Mouse (Mus musculus) heart, postnatal 36 days (tissue): Measurements from ENCODE around the gene Adra1b. TPM values are rescaled to one million over a fixed set of nuclear protein-coding genes. Genes with fewer than 3 reads are reported as not detected.

ENCODE experiments used
- DNase-seq, 2 experiments: peaks; one replicate each; pipeline ENCODE4 v3.0.0; 2021 to 2022
- intact Hi-C: fragments of 180-260 bp; cut with DNase I; formaldehyde crosslinking; loops from one replicate; pipeline ENCODE4 v1.15.1; 2025
- total RNA-seq, 2 experiments: library from RNA; stranded (reverse); gene quantifications; 2 replicates each; pipeline ENCODE4 v1.2.3; 2021

The Adra1b gene
- total RNA-seq, 2 experiments from 2014 or later: 47.8 to 52.2 TPM

DNA sequence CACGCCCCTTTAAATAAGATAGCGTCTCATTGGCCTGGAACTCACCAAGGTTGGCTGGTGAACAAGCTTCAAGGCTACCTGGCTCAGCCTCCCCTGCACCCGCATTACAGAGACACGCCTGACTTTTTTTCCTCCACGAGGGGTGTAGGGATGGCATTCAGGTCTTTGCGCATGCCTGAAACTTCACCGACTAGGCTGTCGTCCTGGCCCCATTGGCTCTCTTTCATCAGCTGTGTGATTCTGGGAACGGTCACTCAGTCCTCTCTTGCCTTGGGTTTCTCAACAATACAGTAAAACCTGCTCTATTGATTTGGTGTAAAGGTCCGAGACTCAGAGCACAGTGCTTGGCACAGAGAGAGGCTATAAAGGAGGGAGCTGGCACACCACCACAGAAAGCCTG is 2.3 kb upstream of the Adra1b start:
- DNase-seq: no peak
- intact Hi-C loops: no loop called here

DNA sequence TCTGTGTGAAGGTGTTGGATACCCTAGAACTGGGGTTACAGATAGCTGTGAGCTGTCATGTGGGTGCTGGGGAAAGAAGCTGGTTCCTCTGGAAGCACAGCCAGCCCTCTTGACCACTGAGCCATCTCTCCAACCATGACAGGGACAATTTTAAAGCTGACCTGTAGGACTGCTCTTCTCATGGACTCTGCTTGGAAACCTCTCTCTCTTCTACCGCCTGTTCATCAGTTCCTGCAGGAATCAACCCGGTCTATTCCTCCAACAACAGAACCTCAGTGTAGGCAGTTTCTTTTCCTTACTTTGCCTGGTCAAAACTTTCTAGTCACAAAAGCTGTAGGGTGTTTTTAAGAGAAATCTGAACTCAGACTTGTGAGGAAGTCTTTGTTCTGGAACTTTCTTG is 1.3 kb downstream of the Adra1b start:
- intact Hi-C loops: no loop called here
- DNase-seq: no peak

DNA sequence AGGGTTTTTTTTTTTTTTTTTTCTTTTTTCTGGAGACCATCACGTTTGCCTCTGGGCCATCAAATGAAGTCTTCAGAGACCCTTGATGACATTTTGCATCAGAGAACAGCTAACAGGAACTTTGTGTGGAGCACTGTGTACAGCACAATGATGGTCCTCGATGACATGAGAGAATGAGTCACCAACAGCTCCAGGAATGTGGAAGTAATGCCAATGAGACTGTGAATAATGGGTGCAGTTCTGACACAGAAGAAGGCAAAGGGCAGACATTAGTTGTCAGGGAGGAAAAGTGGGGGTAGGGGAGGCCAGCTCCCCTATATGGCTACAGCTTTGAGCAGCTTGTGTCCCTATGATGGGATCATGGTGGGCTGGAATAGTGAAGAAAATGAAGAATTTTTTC is 5.7 kb downstream of the Adra1b start:
- intact Hi-C loops: no loop called here
- DNase-seq: no peak

DNA sequence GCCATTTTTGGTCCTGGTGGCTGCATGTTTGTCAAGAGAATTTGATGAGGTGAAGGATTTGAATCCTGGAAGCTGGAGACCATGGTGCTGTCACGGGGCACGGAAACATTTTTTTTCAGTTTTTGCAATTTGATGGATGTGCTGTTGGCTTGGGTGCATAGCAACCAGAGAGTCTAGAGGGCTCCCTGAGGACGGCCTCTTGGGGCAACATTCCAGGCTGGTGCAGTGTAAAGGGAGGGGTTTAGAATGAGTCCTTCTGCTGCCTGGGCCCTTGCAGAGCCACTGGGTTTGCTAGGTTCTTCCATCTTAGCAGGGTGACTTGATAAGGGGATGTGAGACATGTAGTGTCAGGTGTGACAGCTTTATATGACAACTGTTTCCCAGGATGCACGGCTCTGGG is 8.5 kb downstream of the Adra1b start:
- no peak for DNase-seq
- intact Hi-C loops: no loop called here

DNA sequence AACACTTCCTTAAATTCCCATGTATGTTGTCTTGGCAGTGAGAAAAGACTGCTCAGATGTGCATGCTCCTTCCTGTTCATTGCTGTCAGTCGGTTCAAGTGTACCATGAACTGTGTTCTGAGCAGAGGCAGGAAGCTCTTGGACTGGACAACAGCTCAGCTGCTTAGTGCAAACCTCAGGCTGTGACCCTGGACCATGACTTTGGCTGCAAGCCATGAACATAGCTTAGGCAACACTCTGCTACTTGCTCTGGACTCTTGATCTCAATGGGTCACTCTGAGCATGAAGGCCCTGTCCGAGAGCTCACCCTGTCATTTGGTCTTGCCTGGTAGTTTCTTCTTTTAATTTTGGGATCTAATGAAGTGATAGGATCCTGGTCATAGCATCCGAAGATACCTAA is 9.6 kb downstream of the Adra1b start:
- intact Hi-C loops: no loop called here

DNA sequence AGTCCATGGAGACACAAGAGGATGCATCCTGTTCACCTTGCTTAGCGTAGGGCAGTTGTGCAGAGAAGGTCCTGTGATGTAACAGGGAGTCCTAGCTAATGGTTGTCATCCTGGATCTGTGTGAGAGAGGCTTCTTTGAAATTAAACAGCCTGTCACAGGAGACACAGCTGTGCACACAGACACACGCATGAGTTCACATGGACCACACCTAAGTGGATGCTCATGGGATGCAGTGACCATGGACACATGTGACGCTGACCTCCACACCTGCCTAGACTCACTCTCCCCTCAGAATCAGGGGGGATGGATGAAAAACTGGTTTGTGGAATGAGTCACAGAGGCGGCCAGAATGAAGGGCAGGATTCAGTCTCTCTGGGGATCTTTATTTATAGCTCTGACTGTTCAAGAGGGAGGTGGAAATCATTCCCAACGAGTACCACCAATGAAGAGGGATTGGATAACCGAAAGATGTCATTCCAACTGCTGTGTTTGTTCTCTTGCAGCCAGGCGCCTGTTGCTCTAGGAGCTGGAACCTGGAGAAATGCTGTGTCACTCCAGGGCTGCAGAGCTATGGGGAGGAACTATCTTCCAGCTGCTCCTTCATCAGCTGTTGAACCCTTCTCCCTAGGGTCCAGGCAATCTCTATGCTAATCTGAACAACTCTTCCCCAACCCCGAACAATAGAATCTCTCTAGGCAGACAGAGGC is 11.6 kb downstream of the Adra1b start:
- intact Hi-C loops: no loop called here
- no peak for DNase-seq

More for the DNA sequence above, 9.6 kb downstream of the Adra1b start:
- no peak for DNase-seq

DNA sequence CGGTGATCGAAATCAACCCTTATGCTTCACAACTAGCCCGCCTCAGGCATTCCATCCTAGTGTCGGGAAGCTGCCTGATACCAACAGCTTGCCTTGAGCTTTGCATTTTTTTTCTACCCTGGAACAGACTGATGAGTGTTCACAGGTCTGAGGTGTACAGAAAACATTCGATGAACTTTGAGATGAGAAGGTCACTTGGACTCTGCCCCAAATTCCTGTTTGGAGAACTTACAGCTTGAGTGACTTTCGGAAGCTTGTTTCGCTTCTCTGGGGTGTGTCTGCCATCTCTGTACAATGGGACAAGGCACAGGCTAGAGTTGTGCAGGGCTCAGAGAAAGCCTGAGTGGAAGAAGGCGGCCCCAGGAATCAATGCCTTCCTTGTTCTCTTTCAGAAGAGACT is 12.3 kb downstream of the Adra1b start:
- intact Hi-C loops: no loop called here
- DNase-seq: no peak

DNA sequence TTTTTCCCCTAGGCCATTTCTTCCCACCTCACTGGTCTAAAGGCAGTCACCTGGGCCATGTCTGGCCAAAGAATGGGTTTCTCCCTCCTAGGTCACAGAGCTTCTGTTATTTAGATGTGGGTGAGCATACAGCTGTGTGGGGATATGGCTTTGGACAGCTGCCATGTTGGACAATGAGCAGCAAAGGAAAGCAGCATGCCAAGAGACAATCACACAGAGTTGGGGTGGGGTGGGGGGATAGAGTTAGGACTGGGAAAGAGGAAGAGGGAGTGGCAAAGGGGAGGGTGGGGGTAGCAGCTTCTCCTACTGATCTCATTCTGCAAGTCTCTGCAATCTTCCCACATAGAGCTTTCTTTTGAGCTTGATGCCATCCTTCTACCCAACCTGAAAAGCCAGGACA is 13.4 kb downstream of the Adra1b start:
- no peak for DNase-seq
- intact Hi-C loops: no loop called here

DNA sequence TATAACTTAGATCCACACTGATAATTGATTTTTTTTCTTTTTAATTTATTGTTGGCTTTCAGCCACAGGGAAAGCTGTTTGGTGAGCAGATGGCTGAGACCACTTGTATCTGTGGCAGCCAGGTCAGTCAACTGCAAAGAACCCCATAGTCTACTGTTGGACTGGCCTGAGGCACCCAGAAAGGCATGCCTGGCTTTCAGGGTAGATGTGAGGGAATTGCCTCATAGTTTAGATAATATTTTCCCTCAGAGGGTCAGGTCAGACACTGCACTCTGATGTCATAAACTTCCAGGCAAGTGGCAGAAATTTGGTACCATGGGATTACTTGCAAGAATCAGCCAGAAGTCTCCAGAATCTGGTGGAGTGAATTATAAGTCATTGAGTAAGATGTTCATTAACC is 16.5 kb downstream of the Adra1b start:
- intact Hi-C loops: no loop called here
- DNase-seq: no peak

DNA sequence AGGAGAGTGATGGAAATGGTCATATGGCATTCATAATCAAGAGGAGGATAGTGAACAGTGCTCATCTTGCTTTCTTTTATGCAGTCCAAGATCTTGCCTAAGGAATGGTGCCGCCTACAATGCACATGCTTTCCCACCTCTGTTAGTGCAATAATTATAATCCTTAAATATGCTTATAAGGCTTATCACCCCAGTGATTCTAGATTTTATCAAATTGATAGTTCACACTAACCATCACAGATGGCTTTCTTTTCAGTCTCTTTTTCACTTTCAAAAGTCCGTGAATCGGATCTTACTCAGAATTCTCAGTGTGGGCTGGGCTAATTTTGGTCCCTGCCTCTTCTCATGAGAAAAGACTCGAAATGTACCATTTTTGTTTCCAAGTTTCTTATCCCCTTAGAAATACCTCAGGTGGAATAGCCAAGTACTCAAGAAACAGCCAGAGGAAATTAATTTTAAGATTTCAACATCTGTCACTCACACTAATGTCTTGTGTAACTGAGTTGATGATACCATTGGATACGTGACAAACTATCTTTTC is 17.3 kb downstream of the Adra1b start:
- intact Hi-C loops: no loop called here
- DNase-seq: no peak

DNA sequence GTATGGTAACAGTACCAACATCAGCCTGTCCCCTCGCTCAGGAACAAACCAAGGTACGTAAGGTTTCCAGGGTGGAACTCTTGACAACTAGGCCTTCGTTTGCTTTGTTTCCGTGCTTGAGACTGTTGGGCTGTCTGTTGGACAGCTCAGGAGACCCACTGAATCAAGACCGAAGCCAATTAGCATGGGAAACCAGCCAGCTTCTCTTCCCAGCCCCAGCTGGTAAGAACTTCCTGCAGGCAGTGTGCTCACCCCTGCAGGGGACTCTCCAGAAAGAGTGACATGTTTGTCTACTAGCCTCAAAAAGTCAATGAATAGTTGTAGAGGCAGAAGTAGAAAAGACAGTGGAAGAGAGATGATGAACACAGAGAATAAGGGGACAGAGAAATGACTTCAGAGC is 23.8 kb downstream of the Adra1b start:
- DNase-seq: no peak
- intact Hi-C loops: no loop called here

DNA sequence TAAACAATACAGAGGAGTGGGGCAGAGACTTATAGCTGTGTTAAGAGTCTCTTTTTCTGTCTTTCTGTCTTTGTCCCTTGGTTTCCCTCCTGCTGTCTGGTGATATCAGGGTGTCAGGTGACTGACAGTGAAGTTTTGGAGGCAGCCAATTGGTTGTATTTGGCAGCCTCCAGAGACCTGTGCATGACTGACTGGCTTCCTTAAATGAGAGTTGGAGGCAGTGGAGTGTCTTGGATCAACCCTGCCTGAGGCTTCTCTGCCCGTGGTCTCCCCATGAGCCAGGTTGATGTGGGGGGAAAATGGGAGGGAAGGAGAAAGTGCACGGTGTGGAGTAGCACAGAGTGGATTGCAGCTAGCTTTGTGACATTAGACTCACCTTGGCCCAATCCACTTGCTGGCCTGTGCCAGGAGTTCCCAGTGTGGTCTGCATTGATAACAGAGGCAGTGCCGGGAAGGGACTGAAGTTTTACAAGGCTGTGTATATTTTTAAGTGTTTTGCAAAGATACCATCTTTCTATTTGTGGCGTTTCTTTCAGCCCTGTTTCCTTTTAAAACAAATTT is 33.2 kb downstream of the Adra1b start:
- intact Hi-C loops: no loop called here
- DNase-seq: peak in 1 of 2 experiments; percentile 26

DNA sequence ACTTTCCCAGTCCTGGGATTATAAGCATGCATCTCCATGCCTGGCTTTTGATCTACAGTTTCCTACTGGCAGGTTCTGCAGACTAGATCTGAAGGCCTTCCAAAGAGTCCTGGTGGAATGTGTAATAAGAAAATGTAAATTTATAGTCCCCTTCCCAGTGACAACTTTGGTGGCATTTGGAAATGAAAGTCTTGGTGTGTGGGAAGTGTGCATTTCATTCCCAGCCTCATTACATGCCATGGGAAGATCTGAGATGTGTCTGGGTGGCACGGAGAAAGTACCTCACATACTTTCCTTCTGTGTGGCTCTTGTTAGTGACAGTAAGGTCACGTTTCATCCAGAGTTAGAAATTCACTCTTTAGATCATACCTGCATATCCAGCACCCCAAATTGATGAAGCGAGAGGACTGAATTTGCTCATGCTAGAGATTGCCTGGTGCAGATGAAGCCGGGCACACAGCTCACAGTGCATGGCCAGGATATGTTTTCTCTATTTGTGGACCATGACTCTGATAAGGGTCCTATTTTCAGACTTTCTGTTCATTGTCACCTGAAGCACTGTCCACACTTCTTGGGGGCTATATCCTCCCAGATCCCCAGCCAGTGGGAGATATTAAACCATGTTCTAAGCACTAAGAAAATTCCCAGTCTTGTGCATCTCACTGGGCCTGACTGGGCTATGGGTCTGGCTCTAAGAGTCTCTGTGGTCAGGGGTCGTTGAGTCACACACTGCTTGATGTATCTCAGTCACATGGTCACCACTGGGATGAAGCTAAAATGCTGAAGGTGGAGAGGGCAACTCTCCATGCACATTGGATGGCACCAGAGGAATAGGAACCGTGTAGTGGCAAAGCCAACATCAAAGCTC is 35.5 kb downstream of the Adra1b start:
- DNase-seq: peak in 1 of 2 experiments; percentile 28

DNA sequence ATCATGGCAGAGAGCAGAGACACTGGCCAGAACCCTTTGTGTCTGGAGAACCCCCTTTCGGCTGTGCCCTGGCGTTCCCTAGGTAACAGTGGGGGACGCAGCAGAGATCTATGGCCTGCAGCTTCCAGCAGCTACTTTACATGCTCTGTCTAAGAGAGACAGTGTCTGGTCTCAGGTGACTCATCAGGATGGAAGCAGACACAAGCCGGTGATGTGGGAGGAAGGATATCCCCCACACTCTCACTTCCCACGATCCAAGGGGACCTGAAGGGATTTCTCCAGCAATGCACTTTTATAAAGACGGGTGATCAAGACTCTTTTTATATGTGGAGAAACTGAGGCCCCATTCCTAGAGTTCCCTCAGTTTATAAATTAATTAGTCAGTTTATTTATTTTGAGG is 48.0 kb downstream of the Adra1b start:
- no peak for DNase-seq
- intact Hi-C loops: no loop called here

More for the DNA sequence above, 35.5 kb downstream of the Adra1b start:
- intact Hi-C loops: no loop called here

DNA sequence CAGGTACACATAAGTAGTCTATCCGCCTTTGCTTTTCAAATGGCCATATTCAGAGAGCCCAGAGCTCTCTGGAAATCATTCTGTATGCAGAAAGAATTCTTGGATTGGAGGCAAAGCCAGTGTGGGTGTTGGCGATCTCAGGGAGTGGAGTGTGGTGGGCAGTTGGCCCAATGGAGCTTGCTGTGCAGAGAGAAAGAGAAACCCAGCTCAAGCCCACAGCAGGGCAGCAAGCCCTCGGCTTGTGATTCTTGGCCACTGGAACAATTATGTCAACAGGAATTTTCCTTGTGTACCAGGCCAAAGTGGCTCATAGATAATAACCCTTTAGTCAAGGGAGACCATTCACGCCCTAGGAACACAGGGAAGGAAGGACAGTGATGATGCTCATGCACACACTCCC is 53.0 kb downstream of the Adra1b start:
- no peak for DNase-seq
- intact Hi-C loops: no loop called here

DNA sequence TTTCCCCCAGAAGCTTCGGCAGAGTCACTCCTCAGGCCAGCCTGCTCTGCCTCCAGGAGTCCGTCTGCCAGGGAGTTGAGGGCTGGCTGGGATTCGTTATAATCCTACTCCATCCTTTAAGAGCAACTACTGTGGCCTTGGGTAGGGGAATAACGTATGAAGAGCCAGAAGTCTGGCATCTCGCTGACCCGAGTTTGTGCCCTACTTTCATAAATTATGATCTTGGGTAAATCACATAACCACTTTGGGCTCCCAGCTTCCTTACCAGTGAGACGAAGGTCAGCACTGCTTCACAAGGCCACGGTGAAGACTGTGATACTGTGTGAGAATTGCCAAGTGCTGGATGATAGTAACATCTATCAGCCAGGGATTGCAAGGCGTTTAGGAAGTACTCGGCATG is 59.4 kb downstream of the Adra1b start:
- intact Hi-C loops: no loop called here
- no peak for DNase-seq

DNA sequence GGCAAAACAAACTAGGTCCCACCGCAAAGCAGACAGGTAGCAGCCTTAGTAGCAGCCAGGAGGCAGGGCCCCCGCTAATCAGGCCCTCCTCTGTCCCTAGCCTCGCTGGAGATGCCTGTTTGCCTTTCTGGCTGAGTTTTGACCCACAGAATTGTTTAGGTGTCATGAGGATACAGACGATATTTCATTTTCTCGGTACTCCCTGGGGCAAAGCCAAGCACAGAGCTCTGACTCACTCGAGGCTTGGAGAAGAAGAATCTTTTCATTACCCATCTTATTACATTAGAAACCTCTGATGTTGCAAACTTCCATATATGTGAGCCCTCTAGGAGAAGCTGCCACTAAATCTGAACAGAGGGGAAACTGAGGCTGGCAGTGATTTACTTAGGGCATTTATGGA is 60.5 kb downstream of the Adra1b start:
- DNase-seq: no peak
- intact Hi-C loops: no loop called here

DNA sequence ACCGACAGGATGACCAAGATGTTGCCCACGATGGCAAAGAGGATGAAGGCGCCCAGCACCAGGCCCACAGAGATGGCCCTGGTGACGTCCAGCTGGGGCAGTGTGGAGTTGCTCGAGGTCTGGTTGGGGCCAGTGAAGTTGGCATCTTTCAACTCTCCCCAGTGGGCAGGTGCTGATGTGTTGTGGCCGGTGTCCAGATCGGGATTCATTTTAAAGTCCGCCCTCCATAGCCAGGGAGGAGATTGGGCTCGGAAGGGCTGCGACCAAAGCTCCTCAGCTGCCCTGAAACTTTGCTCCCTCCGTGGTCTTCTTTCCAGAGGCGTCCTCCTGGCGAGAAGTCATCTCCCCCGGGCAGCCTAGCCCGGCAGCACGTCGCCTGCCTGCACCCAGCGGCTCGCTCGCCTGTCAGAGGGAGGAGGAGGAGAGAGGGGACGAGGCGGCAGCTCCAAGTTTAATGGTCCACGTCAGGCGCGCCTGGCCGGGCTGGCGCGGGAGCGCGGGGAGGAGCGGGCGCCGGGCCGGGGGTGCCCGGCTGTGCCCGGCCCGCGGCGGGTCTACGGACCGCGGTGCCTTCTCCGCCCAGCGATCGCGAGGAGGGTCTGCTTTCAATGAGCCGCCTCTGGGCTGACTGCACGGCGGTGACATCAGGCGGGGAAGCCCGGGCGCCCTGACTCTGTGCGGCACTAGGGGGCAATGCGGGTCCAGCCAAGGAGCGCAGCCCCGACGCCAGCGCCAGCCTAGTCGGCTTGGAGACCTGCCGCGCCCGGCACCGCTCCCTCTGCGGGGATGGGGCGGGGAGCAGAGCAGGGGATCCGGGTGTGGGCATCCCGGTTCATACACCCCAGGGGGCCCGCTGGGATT is 64.9 kb downstream of the Adra1b start:
- peak; percentile 73 to 82 for DNase-seq
- intact Hi-C loops: loop anchor here (1.0 to 10.0 kb wide), 8 partner anchors 53 to 495 kb away; no protein-coding TSS in a partner anchor

DNA sequence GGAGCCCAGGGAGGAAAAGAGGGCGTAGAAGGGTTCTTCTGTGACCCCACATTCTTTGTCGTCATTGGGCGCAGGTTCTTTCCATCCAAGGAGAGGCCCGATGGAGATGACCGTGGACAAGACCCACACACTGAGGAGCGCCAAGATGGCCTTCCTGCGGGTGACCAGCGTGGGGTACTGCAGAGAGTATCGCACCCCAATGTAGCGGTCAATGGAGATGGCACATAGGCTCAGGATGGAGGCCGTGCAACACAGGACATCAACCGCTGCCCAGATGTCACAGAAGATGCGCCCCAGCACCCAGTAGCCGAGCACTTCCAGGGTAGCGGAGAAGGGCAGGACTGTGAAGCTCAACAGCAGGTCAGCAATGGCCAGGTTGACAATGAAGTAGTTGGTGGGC is 65.6 kb downstream of the Adra1b start:
- intact Hi-C loops: loop anchor here (2.0 to 10.0 kb wide), 5 partner anchors 68 to 407 kb away; no protein-coding TSS in a partner anchor
- no peak for DNase-seq

DNA sequence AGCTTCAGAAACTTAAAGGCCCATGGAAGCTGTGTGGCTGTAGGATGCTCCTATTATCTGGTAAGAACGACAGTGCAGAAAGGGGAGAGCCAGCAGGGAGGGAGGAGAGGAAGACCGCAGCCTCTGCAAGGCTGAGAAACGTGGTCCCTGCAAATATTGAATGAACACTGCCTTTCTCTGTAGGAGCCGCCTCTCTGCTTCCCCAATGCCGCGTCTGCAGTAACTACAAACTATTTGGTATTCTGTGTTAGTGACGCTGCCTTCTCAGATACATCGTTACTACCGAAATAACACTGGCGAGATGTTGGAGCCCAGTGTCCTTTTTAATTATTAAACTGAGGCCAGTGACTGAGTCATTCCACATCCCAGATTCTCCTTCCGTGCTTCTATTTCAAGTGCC is 66.5 kb downstream of the Adra1b start:
- DNase-seq: no peak
- intact Hi-C loops: loop anchor here (2.0 to 10.0 kb wide), 2 partner anchors 280 to 408 kb away; no protein-coding TSS in a partner anchor
